Mouse (Mus musculus) spleen, adult 18-20 months (tissue): Measurements from ENCODE around the gene Pcdh15.

Source experiments
- DNase-seq, 2 experiments: peaks; one replicate each; pipeline ENCODE4 v3.0.0; 2022; ENCODE audit warnings: mixed read lengths in 2 of 2

Gene Pcdh15

GRCm38 (mm10) chr10:74023091-74023490 lies 923.9 kb downstream of the Pcdh15 start:
- DNase-seq, result no peak

- DNase-seq, result no peak
Measured at GRCm38 (mm10) chr10:74053059-74053458, 953.9 kb downstream of the Pcdh15 start.

- no peak for DNase-seq
Measured at GRCm38 (mm10) chr10:74086653-74087052, 987.5 kb downstream of the Pcdh15 start.

GRCm38 (mm10) chr10:74098296-74098695 lies 999.2 kb downstream of the Pcdh15 start:
- no peak for DNase-seq

- DNase-seq, result no peak
Measured at GRCm38 (mm10) chr10:74114107-74114506, 1015.0 kb downstream of the Pcdh15 start.

- DNase-seq, result no peak
Measured at GRCm38 (mm10) chr10:74116817-74117216, 1017.7 kb downstream of the Pcdh15 start.

- no peak for DNase-seq
Measured at GRCm38 (mm10) chr10:74123421-74123820, 1024.3 kb downstream of the Pcdh15 start.

GRCm38 (mm10) chr10:74129192-74129591 lies 1030.0 kb downstream of the Pcdh15 start:
- DNase-seq, result no peak

- no peak for DNase-seq
Measured at GRCm38 (mm10) chr10:74129665-74130064, 1030.5 kb downstream of the Pcdh15 start.

- DNase-seq, result no peak
Measured at GRCm38 (mm10) chr10:74130805-74131204, 1031.7 kb downstream of the Pcdh15 start.

- DNase-seq, result no peak
Measured at GRCm38 (mm10) chr10:74147966-74148365, 1048.8 kb downstream of the Pcdh15 start.

GRCm38 (mm10) chr10:74181921-74182320 lies 1082.8 kb downstream of the Pcdh15 start:
- no peak for DNase-seq

- DNase-seq, result no peak
Measured at GRCm38 (mm10) chr10:74203650-74204049, 1104.5 kb downstream of the Pcdh15 start.

GRCm38 (mm10) chr10:74217268-74217667 lies 1118.1 kb downstream of the Pcdh15 start:
- no peak for DNase-seq

GRCm38 (mm10) chr10:74220439-74220838 lies 1121.3 kb downstream of the Pcdh15 start:
- no peak for DNase-seq

- DNase-seq, result no peak
Measured at GRCm38 (mm10) chr10:74257716-74258446, 1158.7 kb downstream of the Pcdh15 start.

GRCm38 (mm10) chr10:74258639-74259038 lies 1159.5 kb downstream of the Pcdh15 start:
- no peak for DNase-seq

- no peak for DNase-seq
Measured at GRCm38 (mm10) chr10:74269637-74270269, 1170.6 kb downstream of the Pcdh15 start.

- DNase-seq, result no peak
Measured at GRCm38 (mm10) chr10:74270894-74271293, 1171.8 kb downstream of the Pcdh15 start.

GRCm38 (mm10) chr10:74304120-74304519 lies 1205.0 kb downstream of the Pcdh15 start:
- DNase-seq, result no peak

- DNase-seq, result no peak
Measured at GRCm38 (mm10) chr10:74305439-74306158, 1206.5 kb downstream of the Pcdh15 start.

- no peak for DNase-seq
Measured at GRCm38 (mm10) chr10:74307035-74307434, 1207.9 kb downstream of the Pcdh15 start.

- no peak for DNase-seq
Measured at GRCm38 (mm10) chr10:74316091-74316490, 1216.9 kb downstream of the Pcdh15 start.

GRCm38 (mm10) chr10:74335412-74335811 lies 1236.3 kb downstream of the Pcdh15 start:
- DNase-seq, result no peak
